Mouse (Mus musculus) midbrain, embryonic 11.5 days (tissue): Measurements from ENCODE around the gene Camk2d. TPM values are rescaled to one million over a fixed set of nuclear protein-coding genes. Genes with fewer than 3 reads are reported as not detected.

Source experiments
- ATAC-seq: fragments of 200-750 bp; cut with Nextera tagmentation; 2 replicates; pipeline ENCODE4 v1.8.0; 2017; ENCODE audit warnings: moderate TSS enrichment, moderate library complexity; ENCODE audit not compliant: low FRiP score
- DNase-seq: peaks from one replicate; pipeline ENCODE4 v3.0.0; 2015; ENCODE audit warnings: low spot score; ENCODE audit errors: missing footprints
- H3K27ac ChIP-seq: fragments of 300-500 bp; sonication (generic); 2 replicates; pipeline ENCODE4 v1.5.1; 2014; ENCODE audit warnings: low read depth, low read length
- H3K27me3 ChIP-seq: fragments of 300-500 bp; sonication (generic); 2 replicates; pipeline ENCODE4 v1.6.1; 2014; ENCODE audit warnings: mild to moderate bottlenecking, low read length, moderate library complexity, mixed read lengths; ENCODE audit not compliant: control insufficient read depth, insufficient read depth
- H3K36me3 ChIP-seq: fragments of 300-500 bp; sonication (generic); 2 replicates; pipeline ENCODE4 v1.6.1; 2014; ENCODE audit warnings: mild to moderate bottlenecking, low read length, moderate library complexity, mixed read lengths; ENCODE audit not compliant: control insufficient read depth, insufficient read depth
- H3K4me1 ChIP-seq: fragments of 300-500 bp; sonication (generic); 2 replicates; pipeline ENCODE4 v1.6.1; 2014; ENCODE audit warnings: low read length; ENCODE audit not compliant: control insufficient read depth, insufficient read depth
- H3K4me2 ChIP-seq: fragments of 300-500 bp; sonication (generic); 2 replicates; pipeline ENCODE4 v1.6.1; 2014; ENCODE audit warnings: mild to moderate bottlenecking, moderate library complexity
- H3K4me3 ChIP-seq: fragments of 300-500 bp; sonication (generic); 2 replicates; pipeline ENCODE4 v1.5.1; 2014; ENCODE audit warnings: low read depth, low read length
- H3K9ac ChIP-seq: fragments of 300-500 bp; sonication (generic); 2 replicates; pipeline ENCODE4 v1.6.1; 2014; ENCODE audit warnings: low read length
- H3K9me3 ChIP-seq: fragments of 300-500 bp; sonication (generic); 2 replicates; pipeline ENCODE4 v1.6.1; 2016; ENCODE audit warnings: low read length; ENCODE audit not compliant: control insufficient read depth
- WGBS: fragments of 180-500 bp; shearing (Covaris S2); extraction: QIAGEN DNeasy Blood & Tissue Kit; methylation state at CpG from one replicate; pipeline ENCODE4 v1.1.7; 2014; 5-methylcytosine and 5-hydroxymethylcytosine counted together
- polyA plus RNA-seq: library from polyadenylated mRNA; unstranded; fragments of >200 nt; fragmentation: Nextera tagmentation; extraction: Ambion mirVana; gene quantifications from 2 replicates; pipeline ENCODE4 v1.2.1, GENCODE M21; 2014

Gene Camk2d
- polyA plus RNA-seq, 1 experiment from 2014 or later: 13.5 TPM

DNA sequence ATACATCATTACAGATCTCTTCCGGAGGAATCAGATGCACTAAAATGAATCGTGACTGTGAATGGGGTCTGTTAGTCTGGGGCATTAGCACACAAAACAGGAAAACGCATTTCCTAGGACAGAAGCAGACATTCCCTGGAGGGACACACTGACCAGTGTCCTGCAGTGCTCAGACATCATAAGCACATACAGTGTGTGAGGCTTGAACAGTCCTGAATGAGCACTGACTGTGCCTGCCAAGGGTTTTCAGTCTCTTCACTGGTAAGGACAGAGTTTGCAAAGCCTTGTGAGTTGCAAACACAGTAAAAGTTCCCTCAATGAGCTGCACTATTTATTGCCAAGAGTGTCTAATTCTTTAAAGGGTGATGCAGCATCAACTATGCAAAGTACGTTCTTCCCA is 290.0 kb downstream of the Camk2d start:
- 86% methylated on average over 4 of the region's 4 CpGs for WGBS
- Histone ChIP-seq H3K9ac (no peak overlapping the region), H3K4me2 (no peak overlapping the region), H3K27me3 (no peaks in the 10 kb centered on the region), H3K36me3 (no peaks in the 10 kb centered on the region), H3K4me1 (no peaks in the 10 kb centered on the region), H3K4me3 (no peak overlapping the region), H3K9me3 (no peaks in the 10 kb centered on the region), H3K27ac (no peak overlapping the region)
- no peak for DNase-seq
- no peak for ATAC-seq

- H3K27me3 ChIP-seq: no peaks in the 10 kb centered on the region
- H3K4me2 ChIP-seq: no peak overlapping the region
- no peak overlapping the region for H3K27ac ChIP-seq
- ATAC-seq (no peak), DNase-seq (no peak)
- no peak overlapping the region for H3K4me3 ChIP-seq
- H3K9ac ChIP-seq: no peak overlapping the region
- H3K9me3 ChIP-seq: no peaks in the 10 kb centered on the region
- no peaks in the 10 kb centered on the region for H3K4me1 ChIP-seq
- no peaks in the 10 kb centered on the region for H3K36me3 ChIP-seq
- 78% methylated on average over 4 of the region's 4 CpGs for WGBS
Observed at GRCm38 (mm10) chr3:126886644-126887043, 290.5 kb downstream of the Camk2d start.

Other genes with a start within 250 kb of the Camk2d start
- 0.20 and 0.28 TPM in 2 replicates for gene Arsj, start 232.6 kb upstream of the Camk2d start, polyA plus RNA-seq